In genomic region chr7:27458614-27459013, GRCm38 (mm10) we compare ENCODE assay signal across 31 mouse cellular contexts. TPM values are rescaled to one million over a fixed set of nuclear protein-coding genes. Genes with fewer than 3 reads are reported as not detected.
A peak's percentile ranks its signal among the peaks of the same experiment; 100 is the strongest.
DNase-seq lines count a peak whose midpoint lies in the region; ATAC-seq lines count a peak whose summit lies in the region.
"Had no signal": no experiment of that assay in that cellular context is flagged by ENCODE, and none has a peak within 500 bp of the region (broad histone marks: within the 10 kb centered on the region; RNA-seq: fewer than 3 reads in every experiment).

No protein-coding gene starts in this region.

- peaks cover 99% of the 10 kb centered on the region for H3K36me3 ChIP-seq in liver, embryonic 13.5 days
- H3K36me3 ChIP-seq in forebrain, embryonic 15.5 days: no peaks in the 10 kb centered on the region
- H3K36me3 ChIP-seq: embryonic facial prominence, embryonic 12.5 days; heart, embryonic 15.5 days; hindbrain, embryonic 13.5 days; stomach, embryonic 15.5 days had no signal

- ATAC-seq in erythroblast, adult 5-6 weeks (replicated peaks; ENCODE audit: low FRiP score, poor library complexity, severe bottlenecking): peak; percentile 60
- peak; percentile 63 for ATAC-seq in liver, embryonic 13.5 days (ENCODE audit: low read depth)
- ATAC-seq in megakaryocyte progenitor cell, adult 5-6 weeks (replicated peaks; ENCODE audit: poor library complexity): peak; percentile 40; the same call in 1 of the 2 replicates
- ATAC-seq in monocyte, adult 5-6 weeks (replicated peaks; ENCODE audit: insufficient number of reproducible peaks, low FRiP score, low TSS enrichment, poor library complexity, severe bottlenecking): no peak
- no peak for ATAC-seq in forebrain, embryonic 15.5 days (replicated peaks)
- ATAC-seq: forebrain, postnatal 0 days; intestine, embryonic 16.5 days; Patski had no signal

- WGBS in liver, embryonic 13.5 days (ENCODE audit: insufficient replicate concordance): 57% methylated on average over 4 of the region's 4 CpGs
- 86% methylated on average over 4 of the region's 4 CpGs for WGBS in forebrain, embryonic 15.5 days

- peak overlapping the region; percentile 40 for H3K4me2 ChIP-seq in liver, embryonic 13.5 days
- H3K4me2 ChIP-seq in forebrain, embryonic 15.5 days (replicated peaks): no peak overlapping the region
- H3K4me2 ChIP-seq: embryonic facial prominence, embryonic 12.5 days; heart, embryonic 15.5 days; hindbrain, embryonic 13.5 days; stomach, embryonic 15.5 days had no signal

- H3K4me3 ChIP-seq in liver, embryonic 13.5 days (replicated peaks): no peak overlapping the region
- H3K4me3 ChIP-seq in forebrain, embryonic 15.5 days: no peak overlapping the region
- H3K4me3 ChIP-seq: embryonic facial prominence, embryonic 12.5 days; heart, embryonic 15.5 days; hindbrain, embryonic 13.5 days; stomach, embryonic 15.5 days had no signal

- H3K27ac ChIP-seq in liver, embryonic 13.5 days: peak overlapping the region; percentile 99
- H3K27ac ChIP-seq in forebrain, embryonic 15.5 days (replicated peaks): no peak overlapping the region
- H3K27ac ChIP-seq: embryonic facial prominence, embryonic 12.5 days; heart, embryonic 15.5 days; hindbrain, embryonic 13.5 days; stomach, embryonic 15.5 days had no signal

- H3K9me3 ChIP-seq in liver, embryonic 13.5 days (replicated peaks): no peaks in the 10 kb centered on the region
- H3K9me3 ChIP-seq in forebrain, embryonic 15.5 days: no peaks in the 10 kb centered on the region
- H3K9me3 ChIP-seq: embryonic facial prominence, embryonic 12.5 days; heart, embryonic 15.5 days; hindbrain, embryonic 13.5 days; stomach, embryonic 15.5 days had no signal

- DNase-seq in heart, adult 11 months: peak; percentile 80
- no peak for DNase-seq in heart, adult 9 months (ENCODE audit: low spot score in 2 of 2)
- peak; percentile 49 for DNase-seq in liver, embryonic 13.5 days
- no peak for DNase-seq in frontal cortex, postnatal 36 days (ENCODE audit: low spot score in 2 of 2)
- DNase-seq: adrenal gland, postnatal 25 days; cerebellum, adult 11-12 months; cerebellum, adult 9-11 months; embryo, embryonic 11 days; forebrain, postnatal 0 days; gastrocnemius, postnatal 14 days; heart, postnatal 4 days; kidney, adult 9 months; kidney, postnatal 14 days; layer of hippocampus, adult 9-11 months; lung, postnatal 4 days; midbrain, embryonic 14.5 days; right cerebral cortex, postnatal 25 days had no signal

- H3K27me3 ChIP-seq in liver, embryonic 13.5 days: no peaks in the 10 kb centered on the region
- H3K27me3 ChIP-seq in forebrain, embryonic 15.5 days: no peaks in the 10 kb centered on the region
- H3K27me3 ChIP-seq: CH12.LX; embryonic facial prominence, embryonic 12.5 days; heart, embryonic 15.5 days; hindbrain, embryonic 13.5 days; Patski; stomach, embryonic 15.5 days had no signal

- peak overlapping the region; percentile 26; the same call in 1 of the 2 replicates for H3K9ac ChIP-seq in liver, embryonic 13.5 days
- no peak overlapping the region for H3K9ac ChIP-seq in forebrain, embryonic 15.5 days (replicated peaks)
- H3K9ac ChIP-seq: embryonic facial prominence, embryonic 12.5 days; forebrain, postnatal 0 days; heart, embryonic 15.5 days; hindbrain, embryonic 13.5 days; stomach, embryonic 15.5 days had no signal

- H3K4me1 ChIP-seq in liver, embryonic 13.5 days (replicated peaks): peaks cover 69% of the 10 kb centered on the region
- no peaks in the 10 kb centered on the region for H3K4me1 ChIP-seq in forebrain, embryonic 15.5 days
- H3K4me1 ChIP-seq: embryonic facial prominence, embryonic 12.5 days; heart, embryonic 15.5 days; hindbrain, embryonic 13.5 days; stomach, embryonic 15.5 days had no signal

RNA-seq across cellular contexts. Expression of gene Blvrb, which starts 10.8 kb away (rescaled TPM):
- total RNA-seq in erythroblast, adult 5-6 weeks (2015; ENCODE audit: low replicate concordance): 379 and 403 TPM in 2 replicates
- total RNA-seq in erythroblast, adult 5-6 weeks (2017; ENCODE audit: low replicate concordance): 431 and 604 TPM in 2 replicates
- polyA plus RNA-seq in liver, embryonic 13.5 days (2015; fragmentation: Nextera tagmentation; extraction: Ambion mirVana): 831 and 956 TPM in 2 replicates
- 31.8 and 53.4 TPM in 2 replicates for total RNA-seq in megakaryocyte progenitor cell, adult 5-6 weeks (2015)
- total RNA-seq in megakaryocyte progenitor cell, adult 5-6 weeks (2017): 21.2 and 30.2 TPM in 2 replicates
- total RNA-seq in monocyte, adult 5-6 weeks (2017): 20.7 to 49.1 TPM (median 37.2 TPM) in 3 replicates
- 15.8 and 17.1 TPM in 2 replicates for polyA plus RNA-seq in forebrain, embryonic 15.5 days (2015; fragmentation: Nextera tagmentation; extraction: Ambion mirVana)

RNA-seq across cellular contexts. Expression of gene Sptbn4, which starts 11.1 kb away (rescaled TPM):
- total RNA-seq in erythroblast, adult 5-6 weeks (2015; ENCODE audit: low replicate concordance): 0.42 TPM in 1 of 2 replicates, not detected in the other
- total RNA-seq in erythroblast, adult 5-6 weeks (2017; ENCODE audit: low replicate concordance): 0.17 and 0.28 TPM in 2 replicates
- polyA plus RNA-seq in liver, embryonic 13.5 days (2015; fragmentation: Nextera tagmentation; extraction: Ambion mirVana): 0.07 and 0.10 TPM in 2 replicates
- total RNA-seq in megakaryocyte progenitor cell, adult 5-6 weeks (2015): 0.02 and 0.07 TPM in 2 replicates
- total RNA-seq in megakaryocyte progenitor cell, adult 5-6 weeks (2017): not detected in 2 replicates
- total RNA-seq in monocyte, adult 5-6 weeks (2017): not detected in 3 replicates
- polyA plus RNA-seq in forebrain, embryonic 15.5 days (2015; fragmentation: Nextera tagmentation; extraction: Ambion mirVana): 2.0 and 2.2 TPM in 2 replicates
- total RNA-seq: granulocyte monocyte progenitor cell, adult 5-6 weeks; liver, adult 2 months; neutrophil, adult 5-6 weeks had no signal

RNA-seq across cellular contexts. Expression of gene Sertad3, which starts 15.0 kb away (rescaled TPM):
- total RNA-seq in erythroblast, adult 5-6 weeks (2015; ENCODE audit: low replicate concordance): 31.8 and 57.3 TPM in 2 replicates
- total RNA-seq in erythroblast, adult 5-6 weeks (2017; ENCODE audit: low replicate concordance): 56.2 and 61.8 TPM in 2 replicates
- polyA plus RNA-seq in liver, embryonic 13.5 days (2015; fragmentation: Nextera tagmentation; extraction: Ambion mirVana): 31.4 and 31.7 TPM in 2 replicates
- total RNA-seq in megakaryocyte progenitor cell, adult 5-6 weeks (2015): 2.5 and 2.9 TPM in 2 replicates
- total RNA-seq in megakaryocyte progenitor cell, adult 5-6 weeks (2017): 6.1 and 7.6 TPM in 2 replicates
- total RNA-seq in monocyte, adult 5-6 weeks (2017): 14.3 to 26.8 TPM (median 14.9 TPM) in 3 replicates
- 13.8 and 14.3 TPM in 2 replicates for polyA plus RNA-seq in forebrain, embryonic 15.5 days (2015; fragmentation: Nextera tagmentation; extraction: Ambion mirVana)

RNA-seq across cellular contexts. Expression of gene Sertad1, which starts 28.1 kb away (rescaled TPM):
- total RNA-seq in erythroblast, adult 5-6 weeks (2015; ENCODE audit: low replicate concordance): 26.5 and 34.1 TPM in 2 replicates
- total RNA-seq in erythroblast, adult 5-6 weeks (2017; ENCODE audit: low replicate concordance): 26.2 and 30.5 TPM in 2 replicates
- 20.7 and 21.7 TPM in 2 replicates for polyA plus RNA-seq in liver, embryonic 13.5 days (2015; fragmentation: Nextera tagmentation; extraction: Ambion mirVana)
- total RNA-seq in megakaryocyte progenitor cell, adult 5-6 weeks (2015): 9.2 and 12.5 TPM in 2 replicates
- 5.9 and 6.8 TPM in 2 replicates for total RNA-seq in megakaryocyte progenitor cell, adult 5-6 weeks (2017)
- total RNA-seq in monocyte, adult 5-6 weeks (2017): 14.4 to 44.5 TPM (median 30.3 TPM) in 3 replicates
- 6.4 and 8.3 TPM in 2 replicates for polyA plus RNA-seq in forebrain, embryonic 15.5 days (2015; fragmentation: Nextera tagmentation; extraction: Ambion mirVana)

RNA-seq across cellular contexts. Expression of gene Prx, which starts 40.5 kb away (rescaled TPM):
- total RNA-seq in erythroblast, adult 5-6 weeks (2015; ENCODE audit: low replicate concordance): not detected in 2 replicates
- 0.28 and 0.43 TPM in 2 replicates for total RNA-seq in erythroblast, adult 5-6 weeks (2017; ENCODE audit: low replicate concordance)
- polyA plus RNA-seq in liver, embryonic 13.5 days (2015; fragmentation: Nextera tagmentation; extraction: Ambion mirVana): 0.78 and 0.88 TPM in 2 replicates
- 0.52 and 0.68 TPM in 2 replicates for total RNA-seq in megakaryocyte progenitor cell, adult 5-6 weeks (2015)
- 0.75 and 0.81 TPM in 2 replicates for total RNA-seq in megakaryocyte progenitor cell, adult 5-6 weeks (2017)
- 0.19 to 0.53 TPM (median 0.38 TPM) in 3 replicates for total RNA-seq in monocyte, adult 5-6 weeks (2017)
- 1.1 and 1.3 TPM in 2 replicates for polyA plus RNA-seq in forebrain, embryonic 15.5 days (2015; fragmentation: Nextera tagmentation; extraction: Ambion mirVana)
- total RNA-seq: liver, adult 2 months had no signal

Comparison
In these comparisons a context has a peak if more than half of its experiments do, and no peak if none do; other contexts are left out.
1. DNase-seq: peak in heart, adult 11 months (single experiment) and liver, embryonic 13.5 days (single experiment); none in heart, adult 9 months (0 of 2) and frontal cortex, postnatal 36 days (0 of 2).
2. ATAC-seq: peak in erythroblast, adult 5-6 weeks (single experiment), liver, embryonic 13.5 days (single experiment) and megakaryocyte progenitor cell, adult 5-6 weeks (single experiment); none in monocyte, adult 5-6 weeks (single experiment) and forebrain, embryonic 15.5 days (single experiment).